Mouse (Mus musculus): ENCODE results near the gene Tnik. TPM values are rescaled to one million over a fixed set of nuclear protein-coding genes. Genes with fewer than 3 reads are reported as not detected.

The Tnik gene
- total RNA-seq, 2 experiments from 2014 or later = 33.4 to 41.6 TPM

DNA sequence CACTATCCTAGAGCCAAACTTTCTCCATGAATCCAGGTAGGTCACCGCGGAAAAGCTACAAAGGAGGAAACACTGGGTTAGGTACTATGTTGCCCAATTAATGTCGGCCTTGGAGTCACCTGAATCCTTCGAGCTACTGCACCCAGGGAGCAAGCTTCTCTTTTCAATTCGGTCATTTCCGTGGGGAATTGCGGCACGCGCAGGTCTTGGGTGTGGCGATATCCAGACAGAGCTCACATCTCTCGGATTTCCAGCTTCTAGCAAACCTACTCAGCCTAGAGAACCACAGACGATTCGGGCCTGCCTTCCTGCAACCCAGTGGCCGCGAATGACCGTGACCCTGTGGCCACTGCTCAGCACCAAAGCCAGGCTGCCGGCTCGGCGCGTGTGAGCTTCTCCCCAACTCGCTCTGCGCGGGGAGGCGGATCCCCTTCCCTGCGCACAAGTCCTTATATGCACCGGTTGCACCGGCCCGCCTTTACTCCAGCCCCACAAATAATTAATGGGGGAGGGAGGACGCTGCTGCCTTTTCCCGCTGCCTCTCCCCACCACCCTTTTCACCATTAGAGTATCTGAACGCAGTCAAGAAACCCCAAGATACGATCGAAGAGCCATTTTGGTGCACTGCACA, 528 bp upstream of the Tnik start:
- intact Hi-C loops (cut with DNase I) = loop anchor here (5.0 to 10.0 kb wide), 2 partner anchors 95 to 292 kb away; no protein-coding TSS in a partner anchor
- DNase-seq = peak; percentile 66 to 68

- intact Hi-C loops (cut with DNase I) = loop anchor here (5.0 to 10.0 kb wide), 2 partner anchors 97 to 291 kb away; no protein-coding TSS in a partner anchor
- DNase-seq = peak; percentile 26 to 31
Measured at GRCm38 (mm10) chr3:28263948-28264840, 1.2 kb downstream of the Tnik start.

GRCm38 (mm10) chr3:28264841-28265150, 1.8 kb downstream of the Tnik start:
- no peak for DNase-seq
- intact Hi-C loops (cut with DNase I) = loop anchor here (5.0 to 10.0 kb wide), 2 partner anchors 97 to 290 kb away; no protein-coding TSS in a partner anchor

- DNase-seq = no peak
- intact Hi-C loops (cut with DNase I) = loop anchor here (10.0 kb wide), 1 partner anchor 290 kb away; no protein-coding TSS in a partner anchor
Measured at GRCm38 (mm10) chr3:28265183-28265582, 2.2 kb downstream of the Tnik start.

- intact Hi-C loops (cut with DNase I) = loop anchor here (10.0 kb wide), 1 partner anchor 289 kb away; no protein-coding TSS in a partner anchor
- no peak for DNase-seq
Measured at GRCm38 (mm10) chr3:28265656-28266055, 2.6 kb downstream of the Tnik start.

GRCm38 (mm10) chr3:28267211-28267610, 4.2 kb downstream of the Tnik start:
- intact Hi-C loops (cut with DNase I) = loop anchor here (10.0 kb wide), 1 partner anchor 288 kb away; no protein-coding TSS in a partner anchor
- no peak for DNase-seq

- intact Hi-C loops (cut with DNase I) = loop anchor here (10.0 kb wide), 1 partner anchor 285 kb away; no protein-coding TSS in a partner anchor
- DNase-seq = no peak
Measured at GRCm38 (mm10) chr3:28269716-28270115, 6.7 kb downstream of the Tnik start.

GRCm38 (mm10) chr3:28271884-28272283, 8.9 kb downstream of the Tnik start:
- no peak for DNase-seq
- intact Hi-C loops (cut with DNase I) = no loop called here

- intact Hi-C loops (cut with DNase I) = no loop called here
- DNase-seq = no peak
Measured at GRCm38 (mm10) chr3:28274763-28275162, 11.7 kb downstream of the Tnik start.

- DNase-seq = no peak
- intact Hi-C loops (cut with DNase I) = no loop called here
Measured at GRCm38 (mm10) chr3:28289693-28290092, 26.7 kb downstream of the Tnik start.

DNA sequence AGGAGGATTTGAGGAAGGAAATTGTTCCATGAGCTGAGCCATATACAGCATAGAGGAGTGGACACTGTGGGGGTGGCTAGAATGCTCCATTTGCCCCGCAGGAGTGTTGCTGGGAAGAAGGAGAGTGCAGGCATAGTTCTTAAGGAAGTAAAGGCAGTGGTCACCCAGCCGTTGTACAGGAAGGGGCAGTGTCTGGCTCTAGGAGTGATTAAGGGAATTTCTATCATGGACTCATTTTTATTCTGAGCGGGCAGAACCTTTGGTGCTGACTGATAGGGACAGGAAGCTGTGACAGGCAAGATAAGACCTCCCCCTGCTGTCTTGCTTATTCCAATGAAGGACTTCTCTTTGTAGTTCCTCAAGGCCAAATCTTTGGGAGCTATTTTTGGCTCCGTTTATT, 38.4 kb downstream of the Tnik start:
- no peak for DNase-seq
- intact Hi-C loops (cut with DNase I) = no loop called here

DNA sequence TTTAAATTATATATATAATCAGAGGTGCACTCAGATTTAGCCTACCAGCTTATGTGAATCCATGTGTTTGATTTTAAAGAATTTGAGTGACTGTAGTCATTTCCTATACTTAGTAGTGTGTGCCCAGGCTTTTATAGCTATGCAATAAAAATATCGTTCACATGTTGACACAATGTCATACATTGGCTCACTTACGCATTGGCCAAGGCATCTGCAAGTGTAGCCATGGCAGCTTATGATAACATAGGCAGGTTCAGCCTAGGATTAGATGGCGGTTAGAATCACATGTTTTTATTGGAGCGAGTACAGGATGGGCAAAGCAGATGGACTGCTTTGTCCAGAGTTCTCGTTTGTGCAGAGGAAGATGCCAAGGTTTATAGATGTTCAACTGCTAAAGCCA, 40.9 kb downstream of the Tnik start:
- DNase-seq = no peak
- intact Hi-C loops (cut with DNase I) = no loop called here

DNA sequence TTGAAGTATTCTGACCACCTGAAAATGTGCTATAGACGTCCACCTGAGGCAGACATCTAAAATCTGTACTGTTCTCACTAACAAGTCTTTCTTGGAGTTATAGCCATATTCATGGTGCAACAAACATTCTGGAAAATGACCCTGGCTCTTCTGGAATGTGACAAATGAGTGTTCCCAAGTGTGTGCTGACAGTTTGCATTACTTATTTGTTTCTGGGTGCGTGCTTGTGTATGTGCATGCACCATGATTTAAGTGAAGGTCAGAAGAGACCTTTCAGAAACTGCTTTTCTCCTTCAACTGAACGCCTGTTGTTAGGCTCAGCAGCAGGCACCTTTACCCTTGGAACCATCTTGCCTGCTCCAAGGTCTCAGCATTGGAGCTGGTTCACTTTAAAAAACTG, 43.8 kb downstream of the Tnik start:
- no peak for DNase-seq
- intact Hi-C loops (cut with DNase I) = no loop called here

- no peak for DNase-seq
- intact Hi-C loops (cut with DNase I) = no loop called here
Measured at GRCm38 (mm10) chr3:28314438-28314837, 51.4 kb downstream of the Tnik start.

DNA sequence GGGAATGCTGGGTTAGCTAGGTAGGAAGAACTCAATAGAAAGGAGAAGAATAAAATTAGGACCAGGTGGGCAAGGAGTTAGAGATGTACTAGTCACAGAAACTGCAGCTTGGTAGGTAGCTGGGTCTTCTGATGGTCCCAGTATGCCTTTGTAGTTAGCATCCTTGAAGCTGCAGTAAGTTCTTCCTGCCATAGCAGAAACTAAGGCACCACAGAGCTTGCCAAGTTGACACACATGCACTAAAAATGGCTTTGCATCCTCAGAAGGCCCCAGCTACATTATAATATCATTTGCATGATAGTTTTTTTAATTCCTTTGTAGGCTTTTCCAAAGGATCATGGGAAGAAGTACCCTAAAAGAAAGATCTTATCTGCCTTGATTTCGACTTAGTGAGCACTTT, 54.3 kb downstream of the Tnik start:
- DNase-seq = no peak
- intact Hi-C loops (cut with DNase I) = no loop called here

DNA sequence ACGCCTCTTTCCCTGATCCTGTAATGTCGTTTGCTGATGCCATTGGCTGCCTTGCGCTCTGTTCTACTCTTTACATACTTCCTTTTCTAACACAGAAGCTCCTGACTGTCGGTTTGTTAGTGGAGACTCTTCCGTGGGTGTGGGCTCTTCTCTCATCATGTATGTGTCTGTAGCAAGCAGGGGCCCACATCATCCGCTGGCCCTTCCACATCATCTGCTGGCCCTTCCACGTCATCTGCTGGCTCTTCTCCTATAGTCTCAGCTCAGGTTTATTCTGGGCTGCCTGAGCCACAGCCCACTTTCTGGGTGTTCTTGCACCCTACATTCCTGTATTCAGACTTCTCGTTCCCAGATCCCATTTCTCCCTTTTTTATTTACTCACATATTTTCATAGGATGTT, 58.6 kb downstream of the Tnik start:
- intact Hi-C loops (cut with DNase I) = no loop called here
- no peak for DNase-seq

GRCm38 (mm10) chr3:28325613-28326233, 62.7 kb downstream of the Tnik start:
- intact Hi-C loops (cut with DNase I) = no loop called here
- DNase-seq = no peak

DNA sequence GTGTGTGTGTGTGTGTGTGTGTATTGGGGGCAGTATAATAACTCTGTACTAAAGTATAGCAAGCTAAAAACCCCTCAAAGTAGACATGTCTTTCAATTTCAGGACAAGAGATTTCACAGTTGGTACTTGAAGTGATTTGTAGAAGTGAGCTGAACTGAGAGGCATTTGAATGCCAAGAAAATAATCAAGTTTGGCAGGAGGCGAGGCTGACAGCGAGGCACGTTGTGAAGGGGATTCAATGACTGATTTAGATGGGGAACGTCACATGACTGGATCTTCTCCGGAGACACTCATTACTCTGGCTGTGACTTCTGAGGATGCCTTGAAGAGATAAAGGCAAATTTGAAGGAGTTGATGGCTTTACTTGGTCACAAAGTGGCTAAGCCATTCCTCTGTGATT, 69.3 kb downstream of the Tnik start:
- intact Hi-C loops (cut with DNase I) = no loop called here
- DNase-seq = no peak

DNA sequence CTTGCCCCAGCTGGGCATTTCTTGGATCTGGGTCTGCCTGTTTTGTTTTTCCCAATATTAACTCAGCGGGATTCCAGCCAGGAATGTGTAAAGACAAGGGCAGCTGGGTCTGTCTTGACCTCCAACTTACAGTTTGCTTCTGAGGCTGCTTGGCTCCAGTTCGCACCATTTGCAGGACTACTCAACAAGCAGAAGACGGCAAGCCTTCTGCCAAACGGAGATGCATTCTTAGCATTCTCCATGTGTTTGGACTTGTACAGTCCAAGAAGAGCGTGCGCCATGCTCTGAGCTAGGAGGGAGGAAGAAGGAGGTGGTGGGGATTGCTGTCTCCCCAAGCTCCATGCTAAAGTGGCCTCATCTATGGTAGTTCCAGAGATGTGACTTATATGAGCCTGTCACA, 70.9 kb downstream of the Tnik start:
- DNase-seq = peak; percentile 22 to 27
- intact Hi-C loops (cut with DNase I) = no loop called here

DNA sequence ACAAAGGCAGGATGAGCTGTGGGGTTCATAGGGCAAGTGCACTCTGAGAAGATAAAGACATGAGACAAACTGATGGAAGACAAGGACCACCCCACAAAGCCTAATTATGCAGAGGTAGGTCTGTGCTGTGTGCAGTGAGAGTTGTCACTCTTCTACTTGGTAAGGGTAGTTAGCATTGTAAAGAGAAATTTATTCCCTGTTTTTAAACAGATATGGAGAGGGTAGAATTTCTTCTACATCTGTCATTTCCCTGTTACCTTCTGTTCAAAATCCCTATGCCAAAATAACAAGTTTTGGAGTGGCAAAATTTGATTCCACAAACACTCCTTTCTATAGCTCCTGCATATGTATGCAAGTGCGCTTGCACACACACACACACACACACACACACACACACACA, 71.5 kb downstream of the Tnik start:
- DNase-seq = no peak
- intact Hi-C loops (cut with DNase I) = no loop called here

GRCm38 (mm10) chr3:28340071-28340470, 77.1 kb downstream of the Tnik start:
- intact Hi-C loops (cut with DNase I) = no loop called here
- DNase-seq = no peak

Data from heart, postnatal 14 days (tissue).